Mouse (Mus musculus) forebrain, embryonic 15.5 days (tissue): ENCODE results near the gene Tmem182. TPM values are rescaled to one million over a fixed set of nuclear protein-coding genes. Genes with fewer than 3 reads are reported as not detected.
A peak's percentile ranks its signal among the peaks of the same experiment; 100 is the strongest.

Experiments
- ATAC-seq: fragments of 200-750 bp; cut with Nextera tagmentation; replicated peaks from 2 replicates; pipeline ENCODE4 v1.8.0; 2017; ENCODE audit warnings: mild to moderate bottlenecking, moderate TSS enrichment, moderate library complexity
- H3K27ac ChIP-seq: fragments of 300-500 bp; sonication (generic); replicated peaks from 2 replicates; pipeline ENCODE4 v1.5.1; 2015; ENCODE audit warnings: mild to moderate bottlenecking, inconsistent platforms
- H3K27me3 ChIP-seq: fragments of 300-500 bp; sonication (generic); 2 replicates; pipeline ENCODE4 v1.6.1; 2015; ENCODE audit warnings: inconsistent platforms
- H3K36me3 ChIP-seq: fragments of 300-500 bp; sonication (generic); 2 replicates; pipeline ENCODE4 v1.6.1; 2015; ENCODE audit warnings: mild to moderate bottlenecking, inconsistent platforms
- H3K4me1 ChIP-seq: fragments of 300-500 bp; sonication (generic); 2 replicates; pipeline ENCODE4 v1.6.1; 2015; ENCODE audit warnings: inconsistent platforms
- H3K4me2 ChIP-seq: fragments of 300-500 bp; sonication (generic); replicated peaks from 2 replicates; pipeline ENCODE4 v1.6.1; 2015; ENCODE audit warnings: mild to moderate bottlenecking, inconsistent platforms
- H3K4me3 ChIP-seq: fragments of 300-500 bp; sonication (generic); 2 replicates; pipeline ENCODE4 v1.5.1; 2015; ENCODE audit warnings: mild to moderate bottlenecking, inconsistent platforms
- H3K9ac ChIP-seq: fragments of 300-500 bp; sonication (generic); replicated peaks from 2 replicates; pipeline ENCODE4 v1.6.1; 2015; ENCODE audit warnings: mild to moderate bottlenecking, inconsistent platforms
- H3K9me3 ChIP-seq: fragments of 300-500 bp; sonication (generic); 2 replicates; pipeline ENCODE4 v1.6.1; 2016; ENCODE audit warnings: inconsistent platforms
- WGBS: fragments of 180-500 bp; shearing (Covaris S2); methylation state at CpG from one replicate; pipeline ENCODE4 v1.1.7; 2015; ENCODE audit warnings: mixed read lengths; 5-methylcytosine and 5-hydroxymethylcytosine counted together
- polyA plus RNA-seq: library from polyadenylated mRNA; unstranded; fragments of >200 nt; fragmentation: Nextera tagmentation; extraction: Ambion mirVana; gene quantifications from 2 replicates; pipeline ENCODE4 v1.2.1, GENCODE M21; 2015

Gene Tmem182
- polyA plus RNA-seq, 1 experiment from 2014 or later, result 0.06 TPM

DNA sequence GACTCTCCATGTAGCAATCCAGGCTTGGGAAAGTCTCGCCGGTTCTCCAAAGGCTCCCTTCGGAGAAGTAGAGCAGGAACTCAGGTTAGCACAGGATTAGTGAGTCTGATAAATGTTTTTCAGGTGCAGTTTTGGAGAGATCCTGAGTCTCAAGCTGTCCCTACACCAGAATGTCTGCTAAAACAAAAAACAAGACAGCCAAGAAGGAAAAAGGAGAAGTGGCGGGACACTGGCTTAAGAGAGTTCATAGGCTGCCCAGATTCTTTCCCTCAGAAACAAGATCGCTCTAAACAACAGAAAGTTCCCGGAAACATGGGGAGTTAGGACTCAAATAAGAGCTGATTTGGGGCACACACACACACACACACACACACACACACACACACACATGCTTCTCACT lies 74.1 kb downstream of the Tmem182 start:
- Histone ChIP-seq H3K9me3 (no peaks in the 10 kb centered on the region), H3K4me1 (0 out of 2 replicates have a peak, but pooled peaks cover 7% of the 10 kb centered on the region), H3K4me2 (no peak overlapping the region), H3K27me3 (no peaks in the 10 kb centered on the region), H3K36me3 (no peaks in the 10 kb centered on the region), H3K9ac (no peak overlapping the region), H3K27ac (peak overlapping the region; percentile 39; the same call in 1 of the 2 replicates), H3K4me3 (no peak overlapping the region)
- WGBS, result 59% methylated on average over 6 of the region's 6 CpGs
- ATAC-seq, result no peak

GRCm38 (mm10) chr1:40880527-40880926 lies 75.1 kb downstream of the Tmem182 start:
- Histone ChIP-seq H3K4me3 (no peak overlapping the region), H3K4me2 (no peak overlapping the region), H3K27me3 (no peaks in the 10 kb centered on the region), H3K27ac (no peak overlapping the region), H3K4me1 (0 out of 2 replicates have a peak, but pooled peaks cover 6% of the 10 kb centered on the region), H3K36me3 (no peaks in the 10 kb centered on the region), H3K9ac (no peak overlapping the region), H3K9me3 (no peaks in the 10 kb centered on the region)
- 0 out of 2 replicates have a peak, but pooled peaks have one; percentile 27 for ATAC-seq
- 25% methylated on average over 2 of the region's 2 CpGs for WGBS

DNA sequence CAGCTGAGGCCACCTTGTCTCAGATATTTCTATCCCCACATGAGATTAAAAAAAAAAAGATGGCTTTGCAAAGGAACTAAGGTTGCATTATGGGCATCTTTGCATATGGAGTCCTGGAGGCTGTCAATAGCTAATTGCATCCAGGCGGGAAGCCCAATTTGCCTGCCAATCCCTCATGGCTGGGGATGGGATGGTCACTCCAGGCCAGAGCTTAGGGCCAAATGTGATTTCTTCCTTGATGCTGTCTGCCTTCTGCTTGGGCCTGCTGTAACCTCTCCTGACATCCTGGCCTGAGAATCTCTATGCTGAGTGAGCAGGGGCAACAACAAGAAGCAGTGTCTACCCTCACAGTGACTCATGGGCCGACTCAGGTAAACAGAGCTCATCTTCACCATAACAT lies 78.5 kb downstream of the Tmem182 start:
- H3K36me3 ChIP-seq, result no peaks in the 10 kb centered on the region
- no peak overlapping the region for H3K4me2 ChIP-seq
- H3K4me3 ChIP-seq, result no peak overlapping the region
- no peaks in the 10 kb centered on the region for H3K27me3 ChIP-seq
- WGBS, result 88% methylated on average over 2 of the region's 2 CpGs
- no peaks in the 10 kb centered on the region for H3K9me3 ChIP-seq
- H3K4me1 ChIP-seq, result peaks cover 16% of the 10 kb centered on the region
- no peak overlapping the region for H3K27ac ChIP-seq
- no peak overlapping the region for H3K9ac ChIP-seq
- ATAC-seq, result no peak

DNA sequence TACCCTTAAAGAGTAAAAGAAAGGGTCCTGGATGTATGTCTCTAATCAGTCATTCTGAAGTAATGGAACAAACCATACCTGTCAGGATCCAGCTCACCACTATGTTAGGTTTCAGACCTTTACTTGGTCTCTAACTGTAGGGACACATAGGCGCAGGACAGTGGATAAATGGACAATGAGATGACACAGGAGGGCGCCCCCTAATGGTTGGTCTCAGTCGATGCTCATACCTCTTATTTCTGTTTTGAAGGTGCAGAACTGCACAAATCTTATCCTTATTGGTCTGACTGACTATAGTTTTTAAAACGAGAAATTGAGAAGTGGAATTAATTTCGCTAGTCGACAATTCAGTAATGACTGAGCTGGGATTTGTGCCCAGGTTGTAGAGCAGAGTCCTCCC lies 79.5 kb downstream of the Tmem182 start:
- ATAC-seq, result no peak

GRCm38 (mm10) chr1:40887673-40888072 lies 82.3 kb downstream of the Tmem182 start:
- Histone ChIP-seq H3K27me3 (no peaks in the 10 kb centered on the region), H3K9me3 (no peaks in the 10 kb centered on the region), H3K4me1 (peaks cover 14% of the 10 kb centered on the region), H3K4me3 (no peak overlapping the region), H3K27ac (no peak overlapping the region), H3K4me2 (peak overlapping the region; percentile 12; the same call in 1 of the 2 replicates), H3K36me3 (no peaks in the 10 kb centered on the region), H3K9ac (no peak overlapping the region)
- WGBS, result 17% methylated on average over 12 of the region's 12 CpGs
- peak; percentile 85 for ATAC-seq

More for the DNA sequence above, 79.5 kb downstream of the Tmem182 start:
- no peaks in the 10 kb centered on the region for H3K27me3 ChIP-seq
- WGBS, result 77% methylated on average over 6 of the region's 6 CpGs
- H3K27ac ChIP-seq, result no peak overlapping the region
- no peak overlapping the region for H3K9ac ChIP-seq
- no peak overlapping the region for H3K4me3 ChIP-seq
- peaks cover 16% of the 10 kb centered on the region for H3K4me1 ChIP-seq
- no peaks in the 10 kb centered on the region for H3K9me3 ChIP-seq
- H3K4me2 ChIP-seq, result no peak overlapping the region
- H3K36me3 ChIP-seq, result no peaks in the 10 kb centered on the region

GRCm38 (mm10) chr1:40888396-40889040 lies 83.1 kb downstream of the Tmem182 start:
- Histone ChIP-seq H3K36me3 (no peaks in the 10 kb centered on the region), H3K9me3 (no peaks in the 10 kb centered on the region), H3K27me3 (no peaks in the 10 kb centered on the region), H3K4me1 (peaks cover 14% of the 10 kb centered on the region), H3K27ac (no peak overlapping the region), H3K4me2 (no peak overlapping the region), H3K9ac (no peak overlapping the region), H3K4me3 (no peak overlapping the region)
- no peak for ATAC-seq
- 84% methylated on average over 8 of the region's 8 CpGs for WGBS

DNA sequence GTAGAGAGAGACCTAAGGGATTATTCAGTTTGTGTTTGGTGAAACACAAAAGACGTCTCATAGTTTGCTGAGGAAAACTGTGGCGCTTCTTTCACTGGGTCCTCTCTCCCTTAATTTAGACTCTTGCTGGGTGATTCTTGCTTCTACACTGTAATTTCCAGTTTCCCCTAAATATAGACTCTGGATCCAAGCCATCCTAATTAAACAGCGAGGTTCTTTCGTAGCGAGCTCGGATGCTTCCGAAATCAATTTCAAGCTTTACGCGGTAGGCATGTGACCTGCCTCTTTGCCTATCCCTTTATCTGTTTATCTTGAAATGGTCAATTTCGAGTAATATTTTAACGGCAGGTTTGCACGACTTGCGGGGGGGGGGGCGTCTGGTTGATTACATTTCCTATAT lies 84.2 kb downstream of the Tmem182 start:
- H3K36me3 ChIP-seq, result no peaks in the 10 kb centered on the region
- no peak overlapping the region for H3K4me3 ChIP-seq
- no peak overlapping the region for H3K4me2 ChIP-seq
- no peaks in the 10 kb centered on the region for H3K27me3 ChIP-seq
- WGBS, result 54% methylated on average over 14 of the region's 14 CpGs
- peaks cover 14% of the 10 kb centered on the region for H3K4me1 ChIP-seq
- no peak for ATAC-seq
- no peaks in the 10 kb centered on the region for H3K9me3 ChIP-seq
- no peak overlapping the region for H3K9ac ChIP-seq
- H3K27ac ChIP-seq, result no peak overlapping the region

GRCm38 (mm10) chr1:40890246-40890645 lies 84.8 kb downstream of the Tmem182 start:
- H3K36me3 ChIP-seq, result no peaks in the 10 kb centered on the region
- H3K4me2 ChIP-seq, result no peak overlapping the region
- H3K9ac ChIP-seq, result no peak overlapping the region
- peaks cover 14% of the 10 kb centered on the region for H3K4me1 ChIP-seq
- no peak overlapping the region for H3K27ac ChIP-seq
- no peak for ATAC-seq
- no peaks in the 10 kb centered on the region for H3K9me3 ChIP-seq
- no peak overlapping the region for H3K4me3 ChIP-seq
- 52% methylated on average over 8 of the region's 8 CpGs for WGBS
- H3K27me3 ChIP-seq, result no peaks in the 10 kb centered on the region

DNA sequence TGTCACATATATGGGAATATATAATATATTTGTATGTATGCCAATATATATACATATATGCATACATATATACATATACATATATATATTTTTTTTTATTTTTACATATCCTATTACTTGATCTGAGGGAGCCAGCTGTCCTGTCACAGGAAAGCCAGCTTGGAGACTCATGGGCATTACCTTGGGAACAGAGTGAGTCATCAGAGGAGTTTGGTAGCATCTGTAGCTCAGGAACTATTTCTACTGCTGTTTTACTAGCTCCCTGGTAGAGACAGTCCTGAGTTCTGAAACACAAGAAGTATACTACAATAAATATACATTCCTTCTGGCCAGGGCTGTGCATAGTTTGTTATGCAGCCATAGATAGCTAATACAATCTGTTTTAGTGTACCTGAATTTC lies 98.3 kb downstream of the Tmem182 start:
- no peak for ATAC-seq
- no peaks in the 10 kb centered on the region for H3K27me3 ChIP-seq
- H3K4me2 ChIP-seq, result no peak overlapping the region
- no peak overlapping the region for H3K4me3 ChIP-seq
- no peak overlapping the region for H3K9ac ChIP-seq
- no peaks in the 10 kb centered on the region for H3K4me1 ChIP-seq
- H3K27ac ChIP-seq, result no peak overlapping the region
- H3K36me3 ChIP-seq, result no peaks in the 10 kb centered on the region
- no peaks in the 10 kb centered on the region for H3K9me3 ChIP-seq

Other genes with a start within 250 kb of the Tmem182 start
- gene Slc9a4, start 225.5 kb upstream of the Tmem182 start, polyA plus RNA-seq, result not detected in 2 replicates
- 0.09 and 0.13 TPM in 2 replicates for gene Slc9a2, start 125.0 kb upstream of the Tmem182 start, polyA plus RNA-seq
- 5.8 TPM in 2 replicates for gene Mfsd9, start 14.9 kb upstream of the Tmem182 start, polyA plus RNA-seq